Mouse (Mus musculus): ENCODE measurements around the gene Gm15446. TPM values are rescaled to one million over a fixed set of nuclear protein-coding genes. Genes with fewer than 3 reads are reported as not detected.
"Not testable (repeated sequence)": the region's sequence is repeated elsewhere in the genome, so short reads cannot be mapped to it uniquely, and the experiment has no call there.

Gm15446 gene
- 1.3 and 16.8 TPM in 2 replicates for polyA plus RNA-seq (2012; rRNA removed)

- Histone ChIP-seq H3K27ac (ENCODE audit: control insufficient read depth, insufficient read depth, low read depth, low read length) (peak within 1 kb of the TSS; percentile 51; the same call in 1 of the 2 replicates), H3K4me3 (ENCODE audit: control insufficient read depth, low read depth, low read length) (peak within 1 kb of the TSS; percentile 78)
- not testable (repeated sequence) for H3K27me3 ChIP-seq (ENCODE audit: control insufficient read depth, insufficient read depth, low read length); H3K36me3 ChIP-seq (ENCODE audit: control insufficient read depth, insufficient read depth, low read length); H3K4me1 ChIP-seq (ENCODE audit: control insufficient read depth, insufficient read depth, low read length)
Measured at GRCm38 (mm10) chr5:109923261-109924071, at the start of gene Gm15446. Gm15446 (plus strand) TSS chr5:109923400.

GRCm38 (mm10) chr5:109924129-109924528 is 929 bp downstream of the Gm15446 start:
- not testable (repeated sequence) for H3K27ac ChIP-seq (ENCODE audit: control insufficient read depth, insufficient read depth, low read depth, low read length)

GRCm38 (mm10) chr5:109924936-109925335 is 1.7 kb downstream of the Gm15446 start:
- Histone ChIP-seq H3K4me3 (ENCODE audit: control insufficient read depth, low read depth, low read length) (no peak overlapping the region), H3K4me1 (ENCODE audit: control insufficient read depth, insufficient read depth, low read length) (no peaks in the 10 kb centered on the region), H3K36me3 (ENCODE audit: control insufficient read depth, insufficient read depth, low read length) (no peaks in the 10 kb centered on the region), H3K27me3 (ENCODE audit: control insufficient read depth, insufficient read depth, low read length) (no peaks in the 10 kb centered on the region), H3K27ac (ENCODE audit: control insufficient read depth, insufficient read depth, low read depth, low read length) (no peak overlapping the region)
- TF ChIP-seq CTCF (IDR thresholded peaks at IDR 0.05; ENCODE audit: control insufficient read depth, insufficient read depth, insufficient replicate concordance, low read depth, low read length) = no peak
- no peak for TF ChIP-seq POLR2A (IDR thresholded peaks at IDR 0.05; ENCODE audit: control insufficient read depth, low read depth, low read length)

More at GRCm38 (mm10) chr5:109924129-109924528, 929 bp downstream of the Gm15446 start:
- H3K4me1 ChIP-seq (ENCODE audit: control insufficient read depth, insufficient read depth, low read length); H3K36me3 ChIP-seq (ENCODE audit: control insufficient read depth, insufficient read depth, low read length); H3K27me3 ChIP-seq (ENCODE audit: control insufficient read depth, insufficient read depth, low read length); H3K4me3 ChIP-seq (ENCODE audit: control insufficient read depth, low read depth, low read length): not testable (repeated sequence)

GRCm38 (mm10) chr5:109950281-109950680 is 27.1 kb downstream of the Gm15446 start:
- Histone ChIP-seq H3K27ac (ENCODE audit: control insufficient read depth, insufficient read depth, low read depth, low read length) (no peak overlapping the region), H3K36me3 (ENCODE audit: control insufficient read depth, insufficient read depth, low read length) (no peaks in the 10 kb centered on the region), H3K4me1 (ENCODE audit: control insufficient read depth, insufficient read depth, low read length) (no peaks in the 10 kb centered on the region), H3K27me3 (ENCODE audit: control insufficient read depth, insufficient read depth, low read length) (no peaks in the 10 kb centered on the region), H3K4me3 (ENCODE audit: control insufficient read depth, low read depth, low read length) (no peak overlapping the region)
- TF ChIP-seq POLR2A (IDR thresholded peaks at IDR 0.05; ENCODE audit: control insufficient read depth, low read depth, low read length) (no peak), CTCF (IDR thresholded peaks at IDR 0.05; ENCODE audit: control insufficient read depth, insufficient read depth, insufficient replicate concordance, low read depth, low read length) (no peak)

- H3K4me1 ChIP-seq (ENCODE audit: control insufficient read depth, insufficient read depth, low read length); H3K4me3 ChIP-seq (ENCODE audit: control insufficient read depth, low read depth, low read length); H3K36me3 ChIP-seq (ENCODE audit: control insufficient read depth, insufficient read depth, low read length); H3K27ac ChIP-seq (ENCODE audit: control insufficient read depth, insufficient read depth, low read depth, low read length); H3K27me3 ChIP-seq (ENCODE audit: control insufficient read depth, insufficient read depth, low read length): not testable (repeated sequence)
Measured at GRCm38 (mm10) chr5:109980743-109981142, 57.5 kb downstream of the Gm15446 start.

Other genes starting within 250 kb of the Gm15446 start
- gene 5430403G16Rik, start 232.4 kb upstream of the Gm15446 start, polyA plus RNA-seq (2012; rRNA removed) = 0.02 and 0.05 TPM in 2 replicates
- gene 4930522L14Rik, start 171.5 kb upstream of the Gm15446 start, polyA plus RNA-seq (2012; rRNA removed) = 0.81 and 0.93 TPM in 2 replicates
- 4.4 and 7.7 TPM in 2 replicates for gene Zfp932, start 73.1 kb downstream of the Gm15446 start, polyA plus RNA-seq (2012; rRNA removed)
- 0.07 and 0.14 TPM in 2 replicates for gene Gm17655, start 149.1 kb downstream of the Gm15446 start, polyA plus RNA-seq (2012; rRNA removed)
- 0.08 and 0.17 TPM in 2 replicates for gene Gm35315, start 171.0 kb downstream of the Gm15446 start, polyA plus RNA-seq (2012; rRNA removed)
- 1.1 and 1.2 TPM in 2 replicates for gene Plcxd1, start 176.6 kb downstream of the Gm15446 start, polyA plus RNA-seq (2012; rRNA removed)
- gene Gtpbp6, start 184.8 kb downstream of the Gm15446 start, polyA plus RNA-seq (2012; rRNA removed) = 13.9 and 17.4 TPM in 2 replicates
- 0.16 and 0.25 TPM in 2 replicates for gene Zfp605, start 186.7 kb downstream of the Gm15446 start, polyA plus RNA-seq (2012; rRNA removed)
- 78.5 and 79.3 TPM in 2 replicates for gene Chfr, start 212.4 kb downstream of the Gm15446 start, polyA plus RNA-seq (2012; rRNA removed)